Mouse (Mus musculus) lung, postnatal 10 days (tissue): Measurements from ENCODE around the gene Neb.

Experiments
- DNase-seq: peaks from one replicate; pipeline ENCODE4 v3.0.0; 2021

The Neb gene

GRCm38 (mm10) chr2:52303405-52303804, 74.9 kb downstream of the Neb start:
- peak; percentile 25 for DNase-seq

GRCm38 (mm10) chr2:52297969-52298368, 80.3 kb downstream of the Neb start:
- no peak for DNase-seq

- DNase-seq: no peak
Observed at GRCm38 (mm10) chr2:52296779-52297178, 81.5 kb downstream of the Neb start.

GRCm38 (mm10) chr2:52287436-52287835, 90.8 kb downstream of the Neb start:
- DNase-seq: no peak

GRCm38 (mm10) chr2:52286421-52286820, 91.9 kb downstream of the Neb start:
- no peak for DNase-seq

- no peak for DNase-seq
Observed at GRCm38 (mm10) chr2:52272146-52272545, 106.1 kb downstream of the Neb start.

GRCm38 (mm10) chr2:52270911-52271310, 107.4 kb downstream of the Neb start:
- no peak for DNase-seq

- DNase-seq: peak; percentile 60
Observed at GRCm38 (mm10) chr2:52262149-52262548, 116.1 kb downstream of the Neb start.

GRCm38 (mm10) chr2:52252037-52252436, 126.2 kb downstream of the Neb start:
- no peak for DNase-seq

GRCm38 (mm10) chr2:52248316-52248826, 129.9 kb downstream of the Neb start:
- no peak for DNase-seq

- no peak for DNase-seq
Observed at GRCm38 (mm10) chr2:52245091-52245490, 133.2 kb downstream of the Neb start.

- DNase-seq: no peak
Observed at GRCm38 (mm10) chr2:52242691-52243090, 135.6 kb downstream of the Neb start.

- no peak for DNase-seq
Observed at GRCm38 (mm10) chr2:52237892-52238291, 140.4 kb downstream of the Neb start.

- no peak for DNase-seq
Observed at GRCm38 (mm10) chr2:52227584-52227983, 150.7 kb downstream of the Neb start.

GRCm38 (mm10) chr2:52224366-52224765, 153.9 kb downstream of the Neb start:
- no peak for DNase-seq

GRCm38 (mm10) chr2:52220074-52220473, 158.2 kb downstream of the Neb start:
- DNase-seq: peak; percentile 19

- no peak for DNase-seq
Observed at GRCm38 (mm10) chr2:52215945-52216344, 162.3 kb downstream of the Neb start.

- DNase-seq: peak; percentile 53
Observed at GRCm38 (mm10) chr2:52212561-52212961, 165.7 kb downstream of the Neb start.

GRCm38 (mm10) chr2:52211358-52211899, 166.8 kb downstream of the Neb start:
- DNase-seq: peak; percentile 39

GRCm38 (mm10) chr2:52210685-52211084, 167.6 kb downstream of the Neb start:
- no peak for DNase-seq

GRCm38 (mm10) chr2:52204992-52205391, 173.3 kb downstream of the Neb start:
- DNase-seq: no peak

GRCm38 (mm10) chr2:52193629-52194028, 184.6 kb downstream of the Neb start:
- no peak for DNase-seq

- no peak for DNase-seq
Observed at GRCm38 (mm10) chr2:52179678-52180077, 198.6 kb downstream of the Neb start.

- peak; percentile 17 for DNase-seq
Observed at GRCm38 (mm10) chr2:52177726-52178125, 200.5 kb downstream of the Neb start.

GRCm38 (mm10) chr2:52177184-52177583, 201.1 kb downstream of the Neb start:
- DNase-seq: no peak
